Mouse (Mus musculus): ENCODE measurements at regions not wholly inside any gene's neighbourhood (a gene's known extent, or its start where the extent isn't known, plus 50 kb on each side); places are given as distances from the start of the nearest gene placed in this dataset.
A peak's percentile ranks its signal among the peaks of the same experiment; 100 is the strongest.

DNA sequence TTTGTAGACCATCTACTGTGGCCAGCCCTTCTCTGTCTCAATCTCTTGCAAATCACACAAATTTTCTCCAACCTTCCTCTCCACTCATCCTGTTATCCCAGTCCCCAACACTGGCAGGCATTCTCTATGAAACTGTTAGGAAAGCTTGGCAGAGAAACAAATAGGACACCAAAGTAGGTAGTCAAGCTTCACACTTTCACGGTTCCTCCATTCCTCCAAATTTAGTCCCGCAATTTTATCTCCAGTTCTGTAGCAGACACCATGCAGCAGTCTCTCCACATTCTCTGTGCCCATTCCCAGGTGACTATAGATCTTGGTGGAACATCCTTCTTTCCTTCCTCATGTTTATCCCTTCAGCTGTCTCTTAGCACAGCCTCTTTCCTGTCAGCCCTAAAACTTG lies 856.9 kb downstream of the Zpld1 start:
- no peak for DNase-seq

DNA sequence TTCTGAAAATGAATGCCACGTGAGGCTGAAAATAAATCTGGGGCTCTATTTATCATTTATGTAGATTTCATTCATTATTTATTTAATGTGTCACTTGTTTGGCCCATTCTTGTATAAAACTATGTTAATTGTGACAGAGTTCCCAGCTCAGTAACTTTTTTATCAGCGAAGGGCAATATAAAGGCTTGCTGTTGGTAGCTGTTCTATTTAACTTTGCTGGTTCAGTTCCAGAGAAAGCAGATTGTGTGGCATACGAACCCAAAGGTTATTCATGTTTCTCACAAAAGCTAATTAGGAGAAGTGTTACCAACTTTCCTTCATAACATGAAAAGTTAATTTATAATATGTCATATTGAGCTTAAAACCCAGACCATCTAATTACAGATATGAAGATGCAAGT lies 891.1 kb downstream of the Zpld1 start:
- no peak for DNase-seq

DNA sequence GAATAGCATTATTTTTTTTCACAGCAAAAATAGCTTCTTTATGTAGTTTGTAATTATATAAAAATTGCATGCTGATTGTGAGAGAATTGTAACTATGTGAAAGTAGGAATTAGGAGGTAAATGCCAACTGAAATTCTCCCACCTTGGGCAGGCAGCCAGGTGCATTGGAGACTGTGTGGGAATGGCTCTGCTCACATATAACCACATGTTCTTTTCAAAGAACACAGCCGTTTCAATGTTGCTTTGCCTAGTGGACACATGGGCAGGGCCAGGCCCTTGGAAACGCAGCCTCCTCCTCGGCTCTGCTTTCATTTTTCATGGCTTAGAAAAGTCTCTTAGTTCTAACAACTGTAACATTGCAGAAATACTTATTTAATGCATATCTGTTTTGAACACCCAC lies 913.8 kb downstream of the Zpld1 start:
- DNase-seq: peak; percentile 30

DNA sequence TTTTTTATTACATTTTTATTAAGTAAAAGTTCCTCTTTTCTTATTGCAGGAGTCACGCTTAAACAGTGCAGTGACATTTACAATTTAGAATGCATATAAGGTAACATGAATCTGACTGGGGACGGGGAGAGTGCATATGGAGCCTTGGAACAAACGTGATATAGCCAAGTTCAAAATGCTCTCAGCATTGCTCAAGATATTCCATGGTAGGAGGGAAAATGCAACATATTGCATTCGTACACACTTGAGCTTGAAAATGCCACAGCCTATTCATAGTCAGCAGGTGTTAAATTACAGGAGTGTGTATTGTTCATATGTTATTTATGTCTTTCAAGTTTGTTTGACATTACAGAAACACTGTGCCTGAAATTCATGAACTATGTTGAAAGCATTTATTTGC lies 922.8 kb downstream of the Zpld1 start:
- DNase-seq: peak; percentile 44

DNA sequence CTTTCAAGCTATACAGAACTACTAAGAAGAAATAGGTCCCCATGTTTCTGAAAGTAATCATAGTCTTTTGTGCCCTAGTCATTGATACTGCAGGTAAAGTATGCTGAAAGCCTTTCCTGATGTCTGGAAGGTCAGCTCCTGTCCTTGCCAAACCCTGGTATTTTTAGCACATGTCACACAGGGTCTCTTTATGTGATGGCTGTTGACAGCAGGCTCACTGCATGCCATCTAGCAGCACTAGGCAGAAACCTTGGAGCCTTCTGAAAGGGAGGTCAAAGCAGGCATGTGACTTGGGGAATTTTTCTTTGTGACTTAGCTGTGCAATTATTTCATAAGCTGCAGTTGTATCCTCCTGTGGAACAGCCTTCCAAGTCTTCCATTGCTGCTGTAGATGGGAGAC lies 943.4 kb downstream of the Zpld1 start:
- DNase-seq: no peak

DNA sequence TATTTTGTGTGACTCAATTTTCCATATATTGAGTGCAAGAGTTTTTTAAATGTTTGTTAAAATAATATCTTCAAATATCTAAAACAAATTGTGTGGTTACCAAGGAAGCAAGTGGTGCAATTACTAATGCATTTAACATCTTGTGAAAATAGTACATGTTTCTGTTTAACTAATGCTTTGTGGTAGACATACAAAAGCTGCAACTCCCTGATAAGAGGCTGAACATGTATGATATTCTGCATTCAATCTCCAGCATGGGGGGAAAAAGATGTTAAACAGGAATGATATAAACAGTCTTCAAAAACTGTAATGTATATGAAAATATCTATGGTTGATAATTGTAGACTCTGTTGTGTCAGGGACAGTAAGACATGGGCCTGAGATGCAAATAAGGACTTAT lies 949.0 kb downstream of the Zpld1 start:
- no peak for DNase-seq

DNA sequence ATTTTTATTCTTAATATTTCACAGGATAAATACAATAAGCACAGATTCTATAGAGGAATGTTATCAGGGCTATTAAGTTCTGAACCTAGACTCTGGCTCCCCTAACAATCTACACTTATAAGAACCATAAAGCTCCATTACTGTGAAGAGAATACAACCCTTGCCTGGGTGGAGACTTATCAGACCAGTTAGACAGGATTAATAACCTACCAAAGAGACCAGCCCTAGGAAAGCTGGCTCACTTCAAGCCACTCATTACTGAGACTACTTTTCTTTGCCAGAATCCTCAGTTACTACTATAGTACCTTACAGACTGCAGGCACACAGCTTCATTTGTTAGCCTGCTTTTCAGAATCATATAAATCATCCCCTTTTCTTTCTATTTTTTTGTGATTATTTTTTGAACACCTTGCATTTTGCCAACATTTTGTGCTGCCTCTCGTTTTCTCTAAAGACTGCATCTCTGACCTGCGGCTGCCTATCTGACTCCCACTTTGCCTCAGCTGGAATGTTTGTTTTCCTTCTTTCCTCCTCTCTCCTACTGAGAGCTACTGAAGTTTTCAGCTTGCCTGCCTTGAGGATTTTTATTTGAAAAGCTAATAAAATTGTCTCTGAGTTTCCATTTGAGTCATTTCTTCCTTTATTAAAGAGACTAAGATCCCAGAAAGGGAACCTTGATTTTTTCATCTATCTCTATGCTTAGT lies 951.5 kb downstream of the Zpld1 start:
- no peak for DNase-seq
